Mouse (Mus musculus): ENCODE data around the gene Des.

Gene Des

GRCm38 (mm10) chr1:75360112-75361031, at the start of gene Des:
Des (plus strand) TSS chr1:75360329.
- DNase-seq, result no peak

- no peak for DNase-seq
Measured at GRCm38 (mm10) chr1:75311694-75312093, 48.4 kb upstream of the Des start.

- DNase-seq, result no peak
Measured at GRCm38 (mm10) chr1:75315011-75315410, 45.1 kb upstream of the Des start.

DNA sequence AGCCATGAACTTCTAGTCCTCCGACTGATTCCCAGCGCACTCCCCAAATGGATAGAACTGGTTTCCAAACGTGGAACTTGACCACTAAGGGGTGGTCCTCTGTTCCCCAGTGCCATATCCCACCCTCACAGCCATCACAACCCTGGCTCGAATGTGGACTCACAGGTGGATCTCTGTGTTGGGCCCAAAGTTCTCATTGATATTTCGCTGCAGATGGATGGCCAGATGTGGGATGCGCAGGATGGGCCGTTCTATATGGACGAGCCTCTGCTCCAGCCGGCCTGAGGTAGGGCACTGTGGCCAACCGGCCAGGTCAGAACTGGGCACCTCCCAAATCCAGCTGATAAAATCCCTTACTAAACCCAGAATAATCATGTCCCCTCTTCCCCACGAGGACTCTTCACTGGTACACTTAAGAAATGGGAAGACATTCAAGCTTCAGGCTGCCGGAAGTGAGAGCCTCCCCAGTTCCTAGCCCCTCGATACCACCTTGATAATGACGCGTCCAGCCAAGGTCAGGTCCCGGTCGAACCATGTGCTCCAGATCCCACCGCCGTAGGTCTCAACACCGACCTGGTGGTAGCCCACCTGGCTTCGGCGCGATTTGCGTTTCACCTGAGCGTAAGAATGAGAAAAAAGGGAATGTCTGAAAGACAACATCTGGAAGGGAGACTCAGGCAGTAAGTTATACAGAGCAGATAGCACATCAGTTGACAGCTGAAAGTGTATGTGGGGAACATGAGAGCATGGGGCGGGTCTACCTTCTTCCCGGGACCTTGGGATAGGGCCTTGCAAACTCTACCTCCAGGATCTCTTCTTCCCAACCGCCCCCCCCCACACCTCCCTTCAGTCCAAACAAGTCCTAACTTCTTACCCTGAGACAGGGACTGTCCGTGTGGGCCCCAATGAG, 44.4 kb upstream of the Des start:
- peak in 1 of 2 experiments; percentile 13 for DNase-seq

DNA sequence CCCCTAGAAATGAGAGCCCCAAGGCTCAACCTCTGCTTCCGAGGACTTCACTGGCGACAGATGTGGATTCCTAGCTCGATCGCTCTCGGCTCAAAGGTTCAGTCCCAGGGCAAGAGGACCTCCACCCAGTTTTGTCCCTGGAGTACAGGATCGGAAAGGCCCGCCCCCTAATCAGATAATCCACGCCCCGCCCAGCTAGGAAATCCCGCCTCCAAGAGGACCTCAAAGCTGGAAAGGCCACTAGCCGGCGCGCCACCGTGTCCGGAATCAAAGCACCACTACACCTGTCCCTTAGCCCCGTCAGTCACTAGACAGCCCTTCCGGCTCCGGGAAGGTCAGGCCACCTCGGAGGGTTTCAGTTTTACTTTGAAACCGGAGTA, 43.3 kb upstream of the Des start:
- DNase-seq, result no peak

DNA sequence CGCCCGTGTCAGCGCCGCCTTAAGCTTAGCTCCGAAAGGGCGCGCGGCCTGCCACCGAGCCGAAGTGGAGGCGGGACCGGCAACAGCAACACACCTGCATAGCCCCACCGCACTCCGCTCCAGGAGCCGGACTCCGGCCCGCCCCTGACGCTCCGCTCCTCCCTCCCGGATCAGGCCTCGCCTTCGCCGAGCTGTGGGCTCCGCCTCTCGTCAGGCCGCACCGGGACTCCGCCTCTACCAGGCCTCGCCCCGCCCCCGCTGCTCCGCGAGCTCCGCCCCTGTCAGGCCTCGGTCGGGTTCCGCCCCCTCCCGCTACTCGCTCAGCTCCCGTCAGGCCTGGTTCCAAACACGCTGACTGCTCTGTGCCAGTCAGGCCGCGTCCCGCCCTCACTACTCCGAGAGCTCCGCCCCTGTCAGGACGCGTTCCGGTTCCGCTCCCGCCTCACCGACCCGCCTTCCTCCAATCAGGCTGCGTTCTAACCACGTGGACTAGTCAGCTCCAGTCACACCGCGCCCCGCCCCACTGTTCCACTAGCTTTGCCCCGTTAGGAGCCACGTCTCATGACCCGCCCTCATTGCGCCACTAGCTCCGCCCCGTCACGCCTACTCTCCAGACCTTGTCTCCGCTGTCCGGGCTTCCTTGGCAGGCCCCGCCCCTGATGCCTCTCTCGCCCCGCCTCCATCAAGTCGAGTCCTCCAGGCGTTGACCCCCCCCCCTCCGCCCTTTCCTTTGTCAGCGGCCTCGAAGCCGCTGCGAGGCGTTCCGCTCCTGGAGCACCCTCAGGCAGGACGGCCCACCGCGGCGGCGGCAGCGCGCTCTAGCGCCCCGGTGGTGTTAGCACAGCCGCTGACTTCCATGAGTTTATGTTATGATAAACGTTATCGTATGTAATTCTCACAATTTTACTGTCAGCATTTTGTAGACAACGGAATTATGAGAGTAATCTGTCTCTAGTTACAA, 42.6 kb upstream of the Des start, which contains the start of gene Dnpep:
Gene Dnpep (minus strand): TSS at position 750 of the 961 bp plus-strand sequence.
- peak; percentile 100 for DNase-seq

DNA sequence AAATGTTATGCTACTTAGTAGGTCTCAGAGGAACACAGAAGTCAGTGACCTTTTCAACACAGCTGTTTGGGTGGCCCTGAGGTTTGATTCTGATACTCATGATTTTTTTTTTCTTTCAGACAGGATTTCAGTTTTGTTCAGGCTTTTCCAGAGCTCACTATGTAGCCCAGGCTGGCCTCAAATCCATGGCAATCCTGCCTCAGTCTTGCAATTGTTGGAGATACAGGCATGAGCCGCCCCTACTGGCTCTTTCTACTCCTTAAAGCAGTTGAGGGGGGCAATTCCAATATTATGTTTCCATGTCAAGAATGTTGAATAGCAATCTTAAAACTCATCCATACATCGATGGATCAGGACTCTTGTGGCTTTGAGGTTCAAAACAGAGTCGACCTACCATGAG, 41.8 kb upstream of the Des start:
- DNase-seq, result no peak

DNA sequence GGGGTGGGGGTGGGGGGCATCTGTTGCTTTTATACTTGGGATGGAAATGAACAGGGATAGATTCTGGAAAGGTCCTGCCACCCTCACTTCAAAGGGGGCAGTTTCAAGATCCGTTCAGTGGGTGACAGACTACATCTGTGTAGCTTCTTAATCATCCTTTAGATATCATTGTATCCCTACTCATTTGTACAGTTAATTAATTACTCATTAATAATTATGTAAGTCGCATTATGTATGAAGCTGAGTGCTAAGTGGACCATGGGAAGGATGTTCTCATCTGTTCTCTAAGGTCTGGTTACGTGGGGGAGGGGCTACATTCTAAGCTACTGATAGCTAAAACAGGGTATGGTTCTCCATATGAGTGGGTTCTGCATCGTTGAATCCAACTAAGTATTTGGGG, 41.4 kb upstream of the Des start:
- DNase-seq, result no peak

DNA sequence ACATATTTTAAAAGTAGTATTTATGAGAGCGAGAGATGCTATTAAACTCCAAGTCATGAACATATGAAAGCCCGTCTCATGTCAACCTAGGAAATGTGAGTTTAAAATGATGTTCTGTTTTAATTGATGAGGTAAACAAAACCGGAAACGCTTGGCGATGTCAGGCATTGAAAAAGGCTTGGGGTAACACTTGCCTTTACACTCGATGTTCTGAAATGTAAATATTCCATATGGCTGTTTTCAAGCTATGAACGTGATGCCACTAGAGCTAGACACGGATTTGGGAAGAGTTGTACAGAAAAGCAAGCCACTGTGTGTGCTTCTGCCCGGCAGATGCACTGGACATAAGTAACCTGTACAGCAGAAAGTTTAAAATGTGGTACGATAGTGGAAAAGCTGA, 41.0 kb upstream of the Des start:
- no peak for DNase-seq

DNA sequence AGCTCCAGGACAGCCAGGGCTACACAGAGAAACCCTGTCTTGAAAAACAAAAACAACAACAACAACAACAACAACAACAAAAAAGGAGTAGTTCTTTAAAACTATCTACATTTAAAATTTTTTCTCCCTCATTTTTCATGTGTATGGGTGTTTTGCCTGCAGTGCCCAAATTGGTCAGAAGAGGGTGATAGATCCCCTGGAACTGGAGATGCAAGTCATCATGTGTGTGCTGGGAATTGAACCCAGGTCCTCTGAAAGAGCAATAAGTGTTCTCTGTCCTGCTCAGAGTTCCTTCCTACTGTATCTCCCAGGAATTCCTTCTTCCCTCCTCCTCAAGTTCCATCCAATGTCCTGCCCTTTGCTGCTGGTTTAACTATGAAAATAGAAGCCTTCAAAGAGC, 32.7 kb upstream of the Des start:
- DNase-seq, result no peak

DNA sequence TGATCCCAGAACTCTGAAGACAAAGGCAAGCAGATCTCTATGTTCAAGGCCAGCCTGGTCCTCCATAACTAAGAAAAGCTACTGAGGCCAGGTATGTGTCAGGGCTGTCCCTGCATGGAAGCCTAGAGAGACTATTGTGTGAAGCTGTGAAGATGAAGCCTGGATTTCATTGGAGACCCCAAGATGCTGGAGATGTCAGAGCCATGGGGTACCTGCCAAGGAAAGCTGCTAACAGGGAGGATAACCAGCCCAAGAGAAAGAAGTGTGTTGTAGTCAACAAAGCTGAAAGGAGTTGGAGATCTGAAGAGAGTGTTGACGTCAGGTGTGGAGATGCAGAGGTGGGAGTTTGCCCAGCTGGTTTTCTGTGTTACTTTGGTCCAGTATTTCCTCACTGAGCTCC, 28.9 kb upstream of the Des start:
- no peak for DNase-seq

DNA sequence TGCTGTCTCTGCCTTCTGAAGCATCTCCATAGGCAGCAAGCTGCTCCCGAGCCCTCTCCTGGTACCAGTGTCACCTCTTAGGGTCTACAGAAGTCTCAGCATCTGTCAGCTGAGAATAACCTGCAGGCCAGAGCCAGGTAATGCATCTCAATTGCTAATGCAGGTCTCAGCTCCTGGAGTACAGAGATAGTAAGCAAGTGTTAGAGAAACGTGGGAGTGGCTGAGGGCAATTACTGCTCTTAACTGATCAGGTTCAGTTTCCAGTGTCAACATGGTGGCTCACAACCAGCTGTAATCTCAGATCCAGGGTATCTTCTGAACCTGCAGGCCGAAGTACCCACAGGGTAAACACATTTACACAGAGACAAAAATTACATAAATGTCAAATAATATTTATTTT, 23.7 kb upstream of the Des start:
- no peak for DNase-seq

DNA sequence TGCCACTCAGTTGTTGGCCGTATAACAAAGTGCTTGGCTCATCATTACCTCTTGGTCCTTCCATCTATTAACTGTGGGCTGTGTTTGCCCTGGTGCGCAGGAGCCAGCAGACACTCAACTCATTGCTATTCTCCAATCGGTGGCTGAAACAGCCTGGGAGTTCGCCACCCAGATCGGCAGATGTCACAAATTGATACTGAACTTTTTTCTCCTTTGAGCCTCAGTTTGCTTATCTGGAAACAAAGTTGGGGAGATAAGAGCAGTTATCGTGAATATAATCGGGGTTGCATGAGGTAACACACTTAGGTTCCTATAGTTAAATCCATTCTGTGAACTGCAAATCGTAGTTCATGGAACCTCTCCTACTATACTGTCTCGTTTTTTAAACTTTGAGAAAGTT, 23.0 kb upstream of the Des start:
- DNase-seq, result no peak

GRCm38 (mm10) chr1:75338091-75338694, 21.9 kb upstream of the Des start:
- no peak for DNase-seq

GRCm38 (mm10) chr1:75339337-75339736, 20.8 kb upstream of the Des start:
- no peak for DNase-seq

- DNase-seq, result no peak
Measured at GRCm38 (mm10) chr1:75340519-75340918, 19.6 kb upstream of the Des start.

- DNase-seq, result no peak
Measured at GRCm38 (mm10) chr1:75342874-75343416, 17.2 kb upstream of the Des start.

DNA sequence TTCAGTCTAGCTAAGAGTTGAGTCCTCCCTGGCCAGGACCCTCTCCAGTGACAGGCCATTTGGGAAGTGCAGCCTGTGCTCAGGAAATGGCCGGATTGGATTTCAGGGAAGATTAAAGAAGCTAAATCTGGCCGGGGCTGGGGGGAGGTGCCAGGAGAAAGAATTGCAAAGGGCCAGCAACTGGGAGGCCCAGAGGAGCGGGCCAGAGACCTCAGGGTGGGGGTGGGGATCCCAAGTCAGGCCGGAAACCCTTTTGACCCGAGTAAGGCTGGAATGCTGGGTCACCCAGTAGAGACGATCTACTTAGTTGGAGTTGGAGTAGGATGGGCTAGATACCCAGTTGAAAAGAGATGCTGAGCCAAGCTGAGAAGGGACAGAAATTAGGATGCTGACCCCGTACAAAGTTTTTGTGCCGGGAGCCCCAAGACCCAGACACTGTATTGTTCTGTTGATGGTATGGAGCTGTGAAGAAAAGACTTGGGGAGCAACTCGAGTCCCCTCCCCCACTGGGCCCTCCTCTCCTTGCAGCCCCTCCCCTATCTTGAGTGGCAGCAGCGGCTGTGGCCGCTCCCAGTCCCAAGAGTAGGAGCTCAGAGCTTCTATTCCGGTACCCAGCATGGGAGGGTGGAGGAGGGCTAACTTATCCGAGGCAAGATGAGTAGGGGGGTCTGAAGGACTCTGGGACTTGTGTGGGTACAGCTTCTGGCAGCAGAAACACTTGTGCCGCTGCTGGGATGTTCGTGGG, 15.7 kb upstream of the Des start:
- DNase-seq, result no peak

DNA sequence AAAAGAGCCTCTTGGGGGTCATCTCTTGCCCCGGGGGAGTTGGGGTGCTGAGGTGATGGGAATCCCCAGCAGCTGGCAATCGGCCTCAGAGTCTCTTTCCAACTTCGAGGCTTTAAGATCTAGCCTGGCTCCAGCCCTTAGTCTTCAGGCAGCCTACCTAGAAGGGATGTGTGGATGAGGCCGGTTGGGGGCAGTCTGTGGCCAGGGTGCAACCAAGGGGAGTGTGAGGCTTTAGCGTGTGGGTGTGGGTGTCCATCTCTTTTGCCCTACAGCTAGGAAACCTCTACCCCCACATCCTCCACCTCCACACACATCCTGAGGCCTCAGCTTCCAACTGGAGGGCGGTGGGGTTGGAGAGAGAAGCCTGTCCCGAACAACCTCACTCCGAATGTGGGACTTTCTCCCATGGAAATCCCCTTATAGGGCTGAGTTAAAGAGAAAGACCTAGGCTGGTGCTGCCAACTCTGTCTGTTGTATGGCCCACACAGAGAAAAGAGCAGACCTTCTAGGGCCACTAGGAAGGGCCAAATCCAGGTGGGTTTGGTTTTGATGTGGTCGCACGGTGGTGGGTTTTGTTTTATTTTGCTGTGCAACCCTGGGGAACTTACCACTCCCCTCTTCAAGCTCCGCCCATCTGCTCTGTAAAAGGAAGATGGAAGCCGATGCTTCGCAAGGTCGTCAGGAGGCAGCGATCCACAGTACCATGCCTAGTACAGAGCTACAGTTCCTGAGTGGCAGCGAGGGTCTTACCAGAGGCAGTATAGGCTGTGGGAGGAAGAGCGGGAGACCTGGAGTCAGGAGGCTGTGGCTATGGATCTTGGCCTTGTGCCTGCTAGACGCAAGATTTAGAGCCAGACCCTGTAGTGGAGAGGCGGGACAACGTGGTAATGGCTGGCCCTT, 14.8 kb upstream of the Des start:
- no peak for DNase-seq

DNA sequence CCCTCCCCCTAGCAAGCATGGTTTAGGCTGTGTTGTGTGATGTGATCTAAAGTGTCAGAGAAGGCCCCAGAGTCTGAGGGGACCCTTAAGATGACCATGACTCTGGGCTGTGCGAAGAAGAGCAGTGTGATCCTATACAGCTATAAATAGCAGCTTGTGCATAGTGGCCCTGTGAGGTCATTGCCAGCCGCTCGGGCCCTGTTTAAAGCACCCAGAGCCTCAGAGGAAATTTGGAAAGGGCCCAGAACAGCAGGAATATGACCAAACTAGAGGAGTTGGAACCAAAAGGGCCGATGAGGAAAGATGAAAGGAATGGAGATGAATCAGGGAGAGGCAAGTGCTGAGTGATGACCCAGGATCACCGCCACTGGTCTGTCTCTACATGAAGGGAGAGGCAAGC, 12.8 kb upstream of the Des start:
- no peak for DNase-seq

All from thymus, adult 18-20 months (tissue).